Mouse (Mus musculus) cortical plate, adult 2 months (tissue): ENCODE measurements around the gene Sptssa. TPM values are rescaled to one million over a fixed set of nuclear protein-coding genes. Genes with fewer than 3 reads are reported as not detected.
A peak's percentile ranks its signal among the peaks of the same experiment; 100 is the strongest.

ENCODE experiments used
- H3K27ac ChIP-seq: fragments of 200-500 bp; 2 replicates; pipeline ENCODE4 v1.5.1; 2012; ENCODE audit warnings: low read length, control low read depth, inconsistent platforms; ENCODE audit not compliant: insufficient read depth
- H3K4me1 ChIP-seq: fragments of 200-500 bp; 2 replicates; pipeline ENCODE4 v1.6.1; 2011; ENCODE audit warnings: low read length; ENCODE audit not compliant: control insufficient read depth, insufficient read depth
- H3K4me3 ChIP-seq: fragments of 200-500 bp; 2 replicates; pipeline ENCODE4 v1.5.1; 2011; ENCODE audit warnings: mild to moderate bottlenecking, low read length, control low read depth; ENCODE audit not compliant: insufficient read depth
- CTCF ChIP-seq: fragments of 200-500 bp; IDR thresholded peaks from 2 replicates; pipeline ENCODE4 v1.5.1; 2011; ENCODE audit warnings: mild to moderate bottlenecking, control low read depth, low read length; ENCODE audit not compliant: insufficient read depth; ENCODE audit errors: extremely low read depth
- POLR2A ChIP-seq: fragments of 200-500 bp; IDR thresholded peaks from 2 replicates; pipeline ENCODE4 v1.6.1; 2011; ENCODE audit warnings: mild to moderate bottlenecking, low read length, control low read depth; ENCODE audit not compliant: insufficient read depth; ENCODE audit errors: extremely low read depth
- polyA plus RNA-seq: library from polyadenylated mRNA; depleted of rRNA; stranded (reverse); fragments of >200 nt; gene quantifications from 2 replicates; pipeline ENCODE4 v1.2.3, GENCODE M21; 2012

The Sptssa gene
- polyA plus RNA-seq, 1 experiment: 52.8 TPM

DNA sequence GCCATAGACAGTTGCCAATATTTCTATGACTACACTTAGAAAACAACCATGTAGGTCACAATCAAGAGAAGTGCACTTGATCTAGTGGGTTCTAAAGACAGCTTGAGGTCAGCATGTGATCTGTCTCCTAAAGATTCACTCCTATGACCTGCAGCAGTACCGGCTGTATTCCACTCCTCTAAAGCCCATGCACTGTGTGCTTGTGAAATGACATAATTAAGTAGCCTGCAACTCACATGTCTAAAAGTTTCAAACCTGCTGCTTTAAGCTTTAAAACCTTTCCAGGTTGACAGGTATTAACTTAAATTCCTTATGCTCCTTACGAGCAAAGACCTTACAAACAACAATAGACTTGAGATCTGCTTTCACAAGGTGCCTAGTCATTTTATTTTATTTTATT lies 853 bp upstream of the Sptssa start:
- H3K4me3 ChIP-seq: peak overlapping the region; percentile 94
- peaks cover 2% of the 10 kb centered on the region; the same call in 1 of the 2 replicates for H3K4me1 ChIP-seq
- TF ChIP-seq POLR2A: no peak
- no peak overlapping the region for H3K27ac ChIP-seq

DNA sequence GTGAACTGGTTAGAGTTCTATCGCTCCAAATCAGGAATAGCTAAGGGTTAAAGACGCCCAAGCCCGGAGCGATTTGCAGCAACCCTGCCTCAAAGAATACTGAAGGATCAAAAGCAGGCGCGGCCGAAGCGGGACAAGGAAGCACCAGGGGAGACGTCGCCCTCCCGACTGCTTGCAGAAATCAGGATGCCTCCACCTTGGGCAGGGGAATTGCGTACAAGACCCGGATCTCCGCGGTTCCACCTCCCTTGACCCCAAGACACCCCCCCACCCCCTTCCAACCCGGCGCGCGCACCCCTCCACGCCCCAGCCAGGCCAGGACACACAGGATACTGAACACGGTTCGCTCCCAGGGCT lies 356 bp downstream of the Sptssa start:
- peaks cover 4% of the 10 kb centered on the region; the same call in 1 of the 2 replicates for H3K4me1 ChIP-seq
- H3K4me3 ChIP-seq: peak overlapping the region; percentile 94
- TF ChIP-seq CTCF: no peak
- no peak for TF ChIP-seq POLR2A

DNA sequence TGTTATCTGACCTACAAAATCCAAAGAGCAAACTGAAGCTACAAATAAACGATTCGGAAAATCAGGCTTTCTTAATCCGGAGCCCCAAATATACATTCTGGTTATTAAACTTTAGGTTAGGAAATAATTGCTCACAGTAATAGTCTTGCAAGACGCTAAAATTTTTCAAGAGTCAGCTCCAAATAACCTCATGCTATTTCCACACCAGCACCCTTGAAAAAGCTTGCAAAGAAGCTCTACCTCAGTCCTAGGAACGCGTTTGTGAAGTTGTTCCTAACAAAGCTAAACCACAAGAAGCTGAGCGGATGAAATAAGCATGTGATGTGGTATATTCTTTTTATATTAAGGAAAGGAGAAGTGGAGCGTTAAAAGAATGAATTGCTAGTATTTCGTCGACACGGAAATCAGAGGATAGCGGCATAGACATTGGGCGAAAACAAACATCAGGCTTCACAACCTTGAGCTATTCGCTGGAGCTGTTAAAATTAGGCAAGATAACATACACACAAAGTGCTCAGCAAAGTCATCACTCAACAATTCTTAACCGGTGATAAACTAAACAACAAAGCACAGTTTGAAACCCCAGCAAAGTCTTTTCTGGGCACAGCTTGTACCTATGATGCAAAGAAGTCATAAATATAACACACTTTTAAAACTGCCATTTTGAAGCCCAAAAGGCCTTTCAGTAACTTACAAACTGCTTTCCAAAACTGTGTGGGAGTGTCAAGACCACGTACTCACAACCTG lies 908 bp downstream of the Sptssa start:
- H3K4me1 ChIP-seq: peaks cover 4% of the 10 kb centered on the region; the same call in 1 of the 2 replicates
- no peak for TF ChIP-seq POLR2A
- TF ChIP-seq CTCF: no peak
- peak overlapping the region; percentile 94 for H3K4me3 ChIP-seq

More for the DNA sequence above, 356 bp downstream of the Sptssa start:
- peak overlapping the region; percentile 44; the same call in 1 of the 2 replicates for H3K27ac ChIP-seq

DNA sequence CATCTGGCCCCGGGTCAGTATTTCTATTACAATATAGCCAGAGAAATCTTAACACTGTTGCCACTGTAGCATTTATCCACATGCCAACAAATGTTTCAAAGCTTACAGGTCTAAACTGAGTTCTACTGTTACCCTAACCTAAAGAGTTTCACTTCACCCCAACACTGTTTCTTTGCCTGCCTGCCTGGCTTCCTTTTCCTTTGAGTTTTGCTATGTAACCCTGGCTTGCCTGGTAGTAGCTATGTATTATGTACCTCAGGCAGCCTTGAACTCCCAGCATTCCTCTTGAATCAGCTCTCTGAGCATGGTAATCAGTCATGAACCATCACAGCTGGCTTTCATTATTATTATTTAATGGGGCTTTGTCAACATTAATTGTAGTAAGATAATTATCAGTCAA lies 1.6 kb downstream of the Sptssa start:
- Histone ChIP-seq H3K4me1 (peaks cover 4% of the 10 kb centered on the region; the same call in 1 of the 2 replicates), H3K27ac (no peak overlapping the region), H3K4me3 (no peak overlapping the region; the same call in 1 of the 2 replicates)
- TF ChIP-seq POLR2A: no peak
- TF ChIP-seq CTCF: no peak

More for the DNA sequence above, 908 bp downstream of the Sptssa start:
- H3K27ac ChIP-seq: no peak overlapping the region

DNA sequence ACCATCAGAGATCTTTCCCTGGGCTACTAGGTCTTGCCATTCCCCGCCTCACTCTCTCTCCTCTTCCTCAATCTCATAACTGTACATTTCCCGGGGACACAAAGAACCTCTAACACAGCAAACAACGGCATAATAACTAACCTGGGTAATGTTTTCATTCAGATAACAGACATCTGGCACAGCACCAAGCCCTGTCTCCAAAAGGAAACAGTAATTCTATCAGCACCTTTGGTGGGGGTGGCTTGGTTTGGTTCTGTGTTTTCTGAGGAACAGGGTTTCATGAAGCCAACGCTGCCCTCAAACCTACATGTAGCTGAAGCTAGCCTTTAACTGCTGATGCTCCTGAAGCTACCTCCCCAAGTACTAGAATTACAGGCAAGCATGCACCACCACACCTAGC lies 2.2 kb downstream of the Sptssa start:
- Histone ChIP-seq H3K4me1 (peaks cover 4% of the 10 kb centered on the region; the same call in 1 of the 2 replicates), H3K27ac (no peak overlapping the region)
- no peak for TF ChIP-seq POLR2A
- no peak for TF ChIP-seq CTCF

DNA sequence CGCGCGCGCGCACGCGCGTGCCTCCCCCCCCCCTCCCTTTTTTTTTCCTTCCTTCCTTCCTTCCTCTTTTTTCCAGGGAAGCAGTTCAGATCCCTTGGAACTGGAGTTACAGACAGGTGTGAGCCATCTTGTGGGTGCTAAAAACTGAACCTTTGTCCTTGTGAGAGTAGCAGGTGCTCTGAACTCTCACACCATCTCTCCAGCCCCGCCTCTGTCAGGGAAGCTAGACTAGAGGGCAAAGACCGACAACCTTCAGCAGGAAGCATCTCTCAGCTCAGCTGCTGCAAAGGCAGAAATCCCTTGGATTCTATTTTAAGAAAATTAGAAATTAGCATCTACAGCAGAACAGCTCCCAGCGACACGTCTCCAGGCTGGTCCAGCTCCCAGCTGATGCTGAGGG lies 4.0 kb downstream of the Sptssa start:
- Histone ChIP-seq H3K4me1 (peaks cover 4% of the 10 kb centered on the region; the same call in 1 of the 2 replicates), H3K4me3 (no peak overlapping the region)
- TF ChIP-seq CTCF: no peak
- no peak for TF ChIP-seq POLR2A

More for the DNA sequence above, 2.2 kb downstream of the Sptssa start:
- H3K4me3 ChIP-seq: no peak overlapping the region

DNA sequence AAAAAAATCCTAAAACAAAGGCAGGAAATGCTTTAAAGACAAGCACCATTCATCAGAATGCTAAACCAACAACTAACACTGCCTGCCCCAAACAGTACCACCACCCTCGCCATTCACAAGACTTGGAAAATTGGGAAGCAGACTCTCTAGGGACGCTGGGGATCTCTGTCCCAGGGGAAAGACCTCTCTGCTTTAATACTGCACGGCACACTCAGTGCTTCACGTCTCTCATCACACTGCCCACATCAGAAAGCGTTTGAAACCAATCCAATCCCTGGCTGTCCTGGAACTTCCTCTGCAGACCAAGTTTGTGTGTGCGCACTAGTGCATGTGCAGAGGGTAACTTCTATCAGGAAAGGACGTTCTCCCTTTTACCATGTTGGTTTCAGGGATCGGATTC lies 4.6 kb downstream of the Sptssa start:
- TF ChIP-seq POLR2A (no peak), CTCF (no peak)
- no peak overlapping the region for H3K27ac ChIP-seq
- peaks cover 4% of the 10 kb centered on the region; the same call in 1 of the 2 replicates for H3K4me1 ChIP-seq
- H3K4me3 ChIP-seq: no peak overlapping the region

More for the DNA sequence above, 4.0 kb downstream of the Sptssa start:
- H3K27ac ChIP-seq: no peak overlapping the region

DNA sequence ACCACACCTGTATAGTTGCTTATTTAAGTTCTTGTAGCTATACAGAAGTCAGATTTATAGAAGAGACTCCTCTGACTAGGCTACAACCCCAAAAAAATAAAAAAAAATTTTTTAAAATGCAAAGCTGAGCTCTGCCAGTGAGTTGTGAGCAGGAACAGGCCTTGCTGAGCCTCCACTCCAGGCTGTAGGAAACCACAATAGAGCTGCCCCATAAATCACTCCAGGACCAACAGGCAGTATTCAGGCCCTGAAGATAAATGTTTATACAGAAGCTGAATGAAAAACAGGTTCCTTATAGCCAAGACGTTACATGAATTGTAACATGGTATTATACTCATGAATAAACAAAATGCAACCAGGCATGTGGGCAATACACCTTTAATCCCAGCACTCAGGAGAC lies 5.2 kb downstream of the Sptssa start:
- Histone ChIP-seq H3K4me1 (peaks cover 4% of the 10 kb centered on the region; the same call in 1 of the 2 replicates), H3K27ac (no peak overlapping the region), H3K4me3 (no peak overlapping the region)
- no peak for TF ChIP-seq POLR2A
- TF ChIP-seq CTCF: no peak

DNA sequence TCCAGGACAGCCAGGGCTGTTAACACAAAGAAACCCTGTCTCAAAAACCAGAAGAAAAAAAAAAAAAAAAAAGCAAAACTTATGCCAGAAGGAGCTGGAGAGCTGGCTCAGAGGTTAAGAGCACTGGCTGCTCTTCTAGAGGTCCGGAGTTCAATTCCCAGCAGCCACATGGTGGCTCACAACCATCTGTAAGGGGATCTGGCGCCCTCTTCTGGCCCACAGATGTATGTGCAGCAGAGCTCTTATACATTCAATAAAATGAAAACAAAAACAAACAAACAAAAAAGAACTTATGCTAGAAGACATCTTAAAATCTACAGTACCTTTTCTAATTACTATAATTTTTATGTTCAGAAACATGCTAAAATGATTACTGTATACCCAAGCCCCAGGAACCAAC lies 11.4 kb downstream of the Sptssa start:
- no peak overlapping the region for H3K27ac ChIP-seq
- H3K4me3 ChIP-seq: no peak overlapping the region
- TF ChIP-seq POLR2A: no peak
- TF ChIP-seq CTCF: no peak
- H3K4me1 ChIP-seq: no peaks in the 10 kb centered on the region

DNA sequence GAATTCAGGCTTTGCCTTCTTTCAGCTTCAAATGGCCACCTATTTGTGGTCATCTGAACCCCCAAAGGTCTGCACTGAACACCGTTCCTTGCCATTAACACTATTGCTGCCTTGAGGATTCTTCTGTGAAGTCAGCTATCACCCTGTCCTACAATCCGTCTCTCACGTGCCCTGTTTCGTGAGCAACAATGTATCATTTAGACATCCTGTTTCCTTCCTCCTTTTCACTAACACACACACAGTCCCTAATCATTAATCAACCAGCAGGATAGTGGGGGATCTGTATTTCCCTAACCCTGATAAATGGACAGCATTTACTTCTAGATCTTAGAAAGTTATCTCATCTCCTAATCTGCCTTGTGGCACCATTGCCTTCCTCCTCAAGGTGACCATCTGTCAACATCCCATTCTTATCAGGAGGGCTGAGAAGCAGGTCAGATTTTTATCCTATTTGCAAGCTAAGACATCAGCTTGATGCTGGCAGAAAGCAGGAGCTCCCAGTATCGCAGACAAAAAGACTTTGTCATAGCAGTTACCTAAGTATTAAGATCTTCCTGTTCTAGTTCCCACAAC lies 13.0 kb downstream of the Sptssa start:
- no peak for TF ChIP-seq CTCF
- TF ChIP-seq POLR2A: no peak
- no peaks in the 10 kb centered on the region for H3K4me1 ChIP-seq
- H3K4me3 ChIP-seq: no peak overlapping the region
- H3K27ac ChIP-seq: no peak overlapping the region
